Mouse (Mus musculus): Measurements from ENCODE around the gene Dglucy.
"Not testable (repeated sequence)": the region's sequence is repeated elsewhere in the genome, so short reads cannot be mapped to it uniquely, and the experiment has no call there.

Gene Dglucy

DNA sequence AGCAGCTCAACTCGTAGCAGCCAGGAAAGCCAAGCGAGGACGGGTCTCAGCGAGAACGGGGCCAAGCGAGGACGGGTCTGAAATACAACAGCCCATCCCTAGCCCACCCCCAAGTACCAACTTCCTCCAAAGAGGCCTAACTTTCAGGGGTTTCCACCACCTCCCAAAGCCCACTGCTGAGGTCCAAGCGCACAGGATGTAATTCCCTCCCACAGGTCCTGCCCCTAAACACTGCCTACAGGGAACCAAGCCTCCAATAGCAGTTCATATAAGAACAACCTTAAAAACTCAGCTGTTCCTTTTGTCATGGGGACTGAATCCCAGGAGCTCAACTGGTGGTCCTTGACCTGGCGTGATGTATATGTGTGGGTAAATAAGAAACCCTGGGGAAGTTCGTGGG, 1.6 kb downstream of the Dglucy start:
- no peak for DNase-seq (ENCODE audit: low spot score in 2 of 2)

- no peak for DNase-seq (ENCODE audit: low spot score in 2 of 2)
Measured at GRCm38 (mm10) chr12:100781428-100782120, 2.7 kb downstream of the Dglucy start.

DNA sequence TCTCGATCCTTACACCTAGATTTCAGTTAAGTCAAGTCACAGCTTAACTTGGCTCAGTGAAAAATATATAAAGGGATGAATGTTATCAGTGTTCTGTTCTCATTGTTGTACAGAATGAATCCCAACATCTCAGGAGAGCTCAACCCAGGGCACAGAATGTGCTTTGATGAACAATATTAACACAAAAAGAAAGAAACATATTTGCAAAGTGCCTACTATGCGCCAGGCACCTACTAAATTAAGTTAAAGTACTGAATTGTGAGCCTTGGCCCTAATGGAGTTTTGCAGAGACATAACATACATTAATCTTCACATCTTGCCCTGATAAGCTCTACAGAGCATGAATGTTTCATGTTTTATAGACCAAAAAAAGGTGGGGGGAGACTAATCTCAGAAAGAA, 5.3 kb downstream of the Dglucy start:
- DNase-seq (ENCODE audit: low spot score in 2 of 2): no peak

GRCm38 (mm10) chr12:100785344-100785743, 6.5 kb downstream of the Dglucy start:
- DNase-seq (ENCODE audit: low spot score in 2 of 2): no peak

DNA sequence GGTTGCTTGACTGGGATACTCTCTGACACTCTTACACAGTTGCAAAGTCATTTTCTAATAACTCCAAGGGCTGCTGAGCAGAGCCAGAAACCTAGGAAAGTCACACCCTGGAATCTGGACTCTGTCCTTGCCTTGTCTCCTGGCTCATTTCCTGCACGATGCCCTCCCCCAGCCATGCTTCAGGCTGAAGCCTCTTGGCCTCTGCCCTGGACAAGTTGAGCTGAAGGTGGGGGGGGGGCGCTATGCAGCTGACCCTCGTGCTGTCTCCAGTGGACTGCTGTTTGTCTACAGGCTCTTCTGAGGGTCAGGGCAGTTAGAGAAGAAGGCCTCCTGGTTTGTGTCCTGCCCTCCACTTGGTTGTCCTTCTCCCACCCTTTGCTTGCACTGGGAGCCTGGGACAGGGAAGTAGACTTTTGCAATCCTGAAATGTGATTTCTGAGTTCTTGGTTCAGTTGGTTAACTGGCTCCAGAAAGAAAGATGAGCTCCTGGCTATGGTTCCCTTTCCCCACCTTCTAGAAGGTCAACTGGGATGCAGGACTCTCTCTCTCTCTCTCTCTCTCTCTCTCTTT, 11.2 kb downstream of the Dglucy start:
- DNase-seq (ENCODE audit: low spot score in 2 of 2): no peak

DNA sequence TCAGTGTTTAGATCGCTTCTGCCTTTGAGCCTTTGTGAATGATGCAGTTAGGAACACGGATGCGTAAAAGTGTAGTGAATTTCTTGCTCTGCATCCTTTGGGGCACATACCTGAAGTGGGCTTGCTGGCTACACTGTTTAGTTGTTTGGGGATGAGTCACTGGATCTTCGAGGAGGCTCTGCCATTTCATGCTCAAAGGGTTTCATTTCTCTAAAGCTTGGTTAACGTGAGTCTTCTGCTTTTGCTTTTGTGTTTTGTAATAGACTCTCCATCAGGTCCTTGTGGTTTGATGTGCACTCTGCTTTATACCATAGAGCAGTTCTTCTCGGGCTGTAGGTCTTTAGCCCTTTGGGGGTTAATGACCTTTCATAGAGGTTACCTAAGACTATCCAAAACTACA, 12.6 kb downstream of the Dglucy start:
- no peak for DNase-seq (ENCODE audit: low spot score in 2 of 2)

- no peak for DNase-seq (ENCODE audit: low spot score in 2 of 2)
Measured at GRCm38 (mm10) chr12:100794450-100795230, 15.8 kb downstream of the Dglucy start.

- DNase-seq (ENCODE audit: low spot score in 2 of 2): no peak
Measured at GRCm38 (mm10) chr12:100795390-100796036, 16.7 kb downstream of the Dglucy start.

- DNase-seq (ENCODE audit: low spot score in 2 of 2): not testable (repeated sequence)
Measured at GRCm38 (mm10) chr12:100803391-100803790, 24.5 kb downstream of the Dglucy start.

DNA sequence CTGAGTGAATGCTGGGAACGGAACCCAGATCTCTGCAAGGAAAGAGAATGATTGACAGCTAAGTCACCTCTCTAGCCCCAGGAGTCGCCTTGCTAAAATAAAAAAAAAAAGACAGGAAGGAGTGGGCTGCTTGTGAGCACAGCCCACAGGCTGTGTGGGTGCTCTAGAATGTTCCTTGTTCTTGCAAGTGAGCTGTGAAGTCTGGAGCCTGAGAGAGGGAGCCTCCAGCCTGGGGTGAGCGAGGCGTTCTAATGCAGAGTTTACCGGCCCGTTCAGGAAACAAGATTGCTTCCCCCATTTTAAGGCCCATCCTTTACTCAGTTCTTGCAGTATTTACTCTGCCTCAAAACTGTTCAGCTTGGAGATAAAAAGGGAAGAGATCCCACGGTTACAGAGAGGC, 28.4 kb downstream of the Dglucy start:
- DNase-seq (ENCODE audit: low spot score in 2 of 2): no peak

- no peak for DNase-seq (ENCODE audit: low spot score in 2 of 2)
Measured at GRCm38 (mm10) chr12:100808609-100809280, 29.9 kb downstream of the Dglucy start.

GRCm38 (mm10) chr12:100810542-100810941, 31.7 kb downstream of the Dglucy start:
- no peak for DNase-seq (ENCODE audit: low spot score in 2 of 2)

GRCm38 (mm10) chr12:100813901-100814300, 35.0 kb downstream of the Dglucy start:
- DNase-seq (ENCODE audit: low spot score in 2 of 2): no peak

- no peak for DNase-seq (ENCODE audit: low spot score in 2 of 2)
Measured at GRCm38 (mm10) chr12:100814671-100815070, 35.8 kb downstream of the Dglucy start.

DNA sequence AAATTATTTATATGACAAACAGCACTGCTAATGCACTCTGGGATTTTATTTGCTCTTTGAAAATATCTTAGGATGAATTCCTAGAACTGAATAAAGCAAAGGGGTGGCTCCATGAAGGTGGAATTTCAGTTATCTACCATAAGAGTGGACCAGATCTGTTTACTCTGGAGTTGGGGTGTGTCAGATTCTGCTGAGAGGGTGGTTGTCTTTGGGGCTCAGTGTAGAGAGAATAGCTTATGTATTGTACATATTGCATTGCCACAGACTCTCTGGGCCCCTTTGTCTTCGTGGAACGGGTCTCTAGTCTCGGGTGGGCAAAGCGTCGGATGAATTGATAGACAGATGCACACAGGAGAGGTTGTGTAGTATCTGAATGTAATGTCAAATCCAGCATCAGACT, 38.0 kb downstream of the Dglucy start:
- no peak for DNase-seq (ENCODE audit: low spot score in 2 of 2)

- DNase-seq (ENCODE audit: low spot score in 2 of 2): peak in 1 of 2 experiments; percentile 13
Measured at GRCm38 (mm10) chr12:100819965-100820364, 41.1 kb downstream of the Dglucy start.

DNA sequence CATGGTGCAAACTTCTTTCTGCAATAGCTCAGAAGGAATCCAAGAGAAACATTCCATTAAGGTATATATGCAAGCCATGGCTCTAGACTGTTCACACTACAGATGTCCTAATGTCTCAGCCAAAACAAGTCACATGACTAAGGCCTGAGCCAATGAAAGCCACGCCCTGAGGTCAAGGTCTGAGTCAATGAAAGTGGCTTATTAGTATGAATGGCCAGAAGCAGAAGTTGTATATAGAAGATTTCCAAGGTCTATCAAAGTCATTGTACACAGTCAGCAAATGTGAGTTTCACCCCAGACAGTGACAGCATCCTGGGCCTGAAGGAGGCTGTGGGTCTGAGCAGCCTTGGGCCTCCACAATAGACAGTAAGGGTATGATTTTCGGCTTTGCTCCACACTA, 52.2 kb downstream of the Dglucy start:
- DNase-seq (ENCODE audit: low spot score in 2 of 2): no peak

GRCm38 (mm10) chr12:100831629-100832325, 52.9 kb downstream of the Dglucy start:
- DNase-seq (ENCODE audit: low spot score in 2 of 2): no peak

DNA sequence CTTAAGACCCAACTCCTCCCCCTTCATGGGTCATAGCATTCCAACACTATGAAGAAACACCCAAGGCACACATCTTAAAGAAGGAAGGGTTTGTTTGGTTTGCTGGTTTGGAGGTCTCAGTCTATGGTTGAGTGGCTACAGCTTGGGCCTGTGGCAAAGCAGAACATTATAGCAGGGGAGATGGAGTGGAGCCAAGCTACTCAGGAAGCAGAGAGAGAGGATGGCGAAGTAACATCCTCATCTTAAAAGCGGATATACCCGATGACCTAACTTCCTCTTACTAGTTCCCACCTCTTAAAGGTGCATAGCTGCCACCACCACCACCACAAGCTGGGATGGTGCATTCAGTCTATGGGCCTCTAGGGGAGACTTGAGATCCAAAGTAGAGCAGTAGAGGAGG, 58.4 kb downstream of the Dglucy start:
- DNase-seq (ENCODE audit: low spot score in 2 of 2): no peak

DNA sequence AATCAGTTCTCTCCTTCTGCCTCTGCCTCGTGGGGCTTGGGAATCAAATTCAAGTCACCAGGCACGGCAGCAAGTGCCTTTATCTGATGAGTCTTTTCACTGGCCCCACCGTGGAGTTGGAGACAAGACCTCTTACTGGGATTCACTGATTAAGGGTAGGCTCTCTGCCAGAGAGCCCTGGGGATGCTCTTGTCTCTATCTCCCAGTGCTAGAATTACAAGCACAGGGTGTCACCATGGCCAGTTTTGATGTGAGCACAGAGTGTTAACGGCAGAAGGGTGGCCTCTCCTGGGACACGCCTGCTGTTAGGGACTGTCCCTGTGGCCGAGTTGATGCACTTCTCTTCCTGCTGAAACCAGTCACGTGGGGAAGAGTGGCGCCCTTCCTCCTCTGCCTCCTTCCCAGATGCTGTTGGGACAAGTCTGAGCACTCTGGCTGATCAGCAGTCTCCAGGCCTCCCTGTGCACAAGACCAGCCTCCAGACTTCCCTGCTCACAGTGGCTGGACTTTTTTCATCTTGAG, 60.3 kb downstream of the Dglucy start:
- no peak for DNase-seq (ENCODE audit: low spot score in 2 of 2)

GRCm38 (mm10) chr12:100839926-100840325, 61.1 kb downstream of the Dglucy start:
- peak in 1 of 2 experiments; percentile 36 for DNase-seq (ENCODE audit: low spot score in 2 of 2)

All from urinary bladder, postnatal 36 days (tissue).